Mouse (Mus musculus): Measurements from ENCODE around the gene Armc12. TPM values are rescaled to one million over a fixed set of nuclear protein-coding genes. Genes with fewer than 3 reads are reported as not detected.

Gene Armc12
- polyA plus RNA-seq (2015; fragmentation: Nextera tagmentation; extraction: Ambion mirVana) = not detected in 2 replicates

- no peak for TF ChIP-seq EP300 (optimal IDR thresholded peaks at IDR 0.05)
- no peak for TF ChIP-seq CTCF (IDR thresholded peaks at IDR 0.05; ENCODE audit: low read depth)
- 88% methylated on average over 6 of the region's 6 CpGs for WGBS
- H3K36me3 ChIP-seq (ENCODE audit: control insufficient read depth, insufficient read depth, low read length) = no peaks in the 10 kb centered on the region
- no peak within 1 kb of the TSS for H3K4me3 ChIP-seq (ENCODE audit: low read depth, low read length)
- no peak within 1 kb of the TSS for H3K27ac ChIP-seq (replicated peaks)
- H3K27me3 ChIP-seq (ENCODE audit: control insufficient read depth, insufficient read depth, low read length) = no peaks in the 10 kb centered on the region
- H3K4me2 ChIP-seq (replicated peaks; ENCODE audit: low read depth) = no peak within 1 kb of the TSS
- no peak within 1 kb of the TSS for H3K9ac ChIP-seq (ENCODE audit: low read length)
- ATAC-seq (ENCODE audit: low FRiP score, low TSS enrichment) = no peak
- no peaks in the 10 kb centered on the region for H3K9me3 ChIP-seq (ENCODE audit: control insufficient read depth, low read length)
- no peak for DNase-seq (ENCODE audit: low spot score)
- peaks cover 8% of the 10 kb centered on the region for H3K4me1 ChIP-seq (replicated peaks; ENCODE audit: control insufficient read depth, insufficient read depth)
Measured at GRCm38 (mm10) chr17:28530506-28530905, at the start of gene Armc12. Gene Armc12 (plus strand): TSS chr17:28530806.

DNA sequence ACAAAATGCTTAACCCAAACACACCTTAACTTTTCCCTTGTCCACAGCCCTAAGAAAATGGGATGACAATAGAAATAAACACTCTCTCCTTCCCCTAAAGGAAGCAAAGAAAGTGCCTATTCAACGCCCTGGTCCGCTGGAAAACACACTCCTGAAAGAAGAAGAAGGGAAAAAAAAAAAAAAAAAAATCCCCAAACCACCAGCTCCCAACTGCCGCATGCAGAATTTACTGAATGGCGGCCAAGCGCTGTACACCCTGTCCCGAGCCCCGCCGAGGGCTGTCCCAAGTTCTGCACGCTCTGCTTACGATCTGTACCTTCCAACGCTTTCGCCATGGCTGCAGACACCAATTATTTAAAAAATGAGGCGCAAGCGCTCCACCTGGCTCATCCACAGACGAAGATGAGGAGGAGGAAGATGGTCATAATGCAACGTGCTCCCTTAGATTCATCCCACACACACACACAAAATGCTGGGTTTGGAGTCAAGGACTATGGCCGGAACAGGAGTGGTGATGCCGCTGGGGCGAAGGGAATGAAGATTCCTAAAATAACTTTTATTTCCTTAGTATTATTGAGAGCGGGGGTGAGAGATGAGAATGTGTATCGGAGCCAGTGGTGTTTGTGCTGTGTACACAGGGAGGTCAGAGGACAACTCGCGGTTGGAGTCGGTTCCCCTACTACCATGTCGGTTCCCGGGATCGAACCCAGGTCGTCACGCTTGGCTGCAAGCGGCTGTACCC lies 45.7 kb upstream of the Armc12 start:
- no peaks in the 10 kb centered on the region for H3K36me3 ChIP-seq (ENCODE audit: control insufficient read depth, insufficient read depth, low read length)
- ATAC-seq (ENCODE audit: low FRiP score, low TSS enrichment) = no peak
- DNase-seq (ENCODE audit: low spot score) = no peak

GRCm38 (mm10) chr17:28485446-28485948 lies 45.1 kb upstream of the Armc12 start:
- WGBS = under 1% methylated on average over 48 of the region's 77 CpGs
- no peak for TF ChIP-seq EP300 (optimal IDR thresholded peaks at IDR 0.05)
- peak; percentile 40 for TF ChIP-seq CTCF (IDR thresholded peaks at IDR 0.05; ENCODE audit: low read depth)
- Histone ChIP-seq H3K36me3 (ENCODE audit: control insufficient read depth, insufficient read depth, low read length) (no peaks in the 10 kb centered on the region), H3K4me1 (replicated peaks; ENCODE audit: control insufficient read depth, insufficient read depth) (peaks cover 3% of the 10 kb centered on the region; the same call in 1 of the 2 replicates), H3K27ac (replicated peaks) (peak overlapping the region; percentile 94), H3K9ac (ENCODE audit: low read length) (peak overlapping the region; percentile 92), H3K9me3 (ENCODE audit: control insufficient read depth, low read length) (no peaks in the 10 kb centered on the region), H3K4me2 (replicated peaks; ENCODE audit: low read depth) (peak overlapping the region; percentile 64), H3K4me3 (ENCODE audit: low read depth, low read length) (peak overlapping the region; percentile 89), H3K27me3 (ENCODE audit: control insufficient read depth, insufficient read depth, low read length) (no peaks in the 10 kb centered on the region)
- ATAC-seq (ENCODE audit: low FRiP score, low TSS enrichment) (peak; percentile 25), DNase-seq (ENCODE audit: low spot score) (peak; percentile 61)

More for the DNA sequence above, 45.7 kb upstream of the Armc12 start:
- WGBS = 4% methylated on average over 30 of the region's 30 CpGs
- Histone ChIP-seq H3K4me1 (replicated peaks; ENCODE audit: control insufficient read depth, insufficient read depth) (peaks cover 3% of the 10 kb centered on the region; the same call in 1 of the 2 replicates), H3K9me3 (ENCODE audit: control insufficient read depth, low read length) (no peaks in the 10 kb centered on the region), H3K4me3 (ENCODE audit: low read depth, low read length) (peak overlapping the region; percentile 89), H3K4me2 (replicated peaks; ENCODE audit: low read depth) (peak overlapping the region; percentile 64), H3K27ac (replicated peaks) (peak overlapping the region; percentile 94), H3K27me3 (ENCODE audit: control insufficient read depth, insufficient read depth, low read length) (no peaks in the 10 kb centered on the region), H3K9ac (ENCODE audit: low read length) (peak overlapping the region; percentile 92)
- no peak for TF ChIP-seq EP300 (optimal IDR thresholded peaks at IDR 0.05)
- no peak for TF ChIP-seq CTCF (IDR thresholded peaks at IDR 0.05; ENCODE audit: low read depth)

DNA sequence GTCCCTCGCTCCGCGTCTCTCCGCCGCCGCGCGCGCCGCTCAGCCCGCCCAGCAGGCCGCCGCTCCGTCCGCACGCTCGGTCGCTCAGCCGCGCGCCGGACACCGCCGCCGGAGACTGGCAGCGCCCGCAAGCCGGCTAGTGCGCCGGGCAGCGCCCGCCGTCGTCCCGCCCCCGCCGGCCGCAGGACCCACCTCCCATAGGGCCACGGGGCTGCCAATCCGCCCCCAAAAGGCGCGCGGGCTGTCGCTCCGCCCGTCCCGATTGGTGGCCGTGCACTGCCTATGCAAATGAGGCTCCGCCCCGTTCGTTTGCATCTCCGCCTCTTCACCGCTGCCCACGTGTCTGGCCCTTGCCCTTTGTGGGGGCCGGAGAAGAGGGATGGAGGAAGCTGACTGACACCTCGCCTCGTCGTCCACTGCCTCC lies 44.6 kb upstream of the Armc12 start:
- peak overlapping the region; percentile 92 for H3K9ac ChIP-seq (ENCODE audit: low read length)
- H3K27me3 ChIP-seq (ENCODE audit: control insufficient read depth, insufficient read depth, low read length) = no peaks in the 10 kb centered on the region
- H3K27ac ChIP-seq (replicated peaks) = peak overlapping the region; percentile 94
- TF ChIP-seq CTCF (IDR thresholded peaks at IDR 0.05; ENCODE audit: low read depth) = no peak
- peaks cover 3% of the 10 kb centered on the region; the same call in 1 of the 2 replicates for H3K4me1 ChIP-seq (replicated peaks; ENCODE audit: control insufficient read depth, insufficient read depth)
- no peaks in the 10 kb centered on the region for H3K36me3 ChIP-seq (ENCODE audit: control insufficient read depth, insufficient read depth, low read length)
- peak overlapping the region; percentile 89 for H3K4me3 ChIP-seq (ENCODE audit: low read depth, low read length)
- DNase-seq (ENCODE audit: low spot score) = peak; percentile 98
- H3K4me2 ChIP-seq (replicated peaks; ENCODE audit: low read depth) = peak overlapping the region; percentile 64
- 0% methylated on average over 23 of the region's 58 CpGs for WGBS
- peak; percentile 99 for ATAC-seq (ENCODE audit: low FRiP score, low TSS enrichment)
- H3K9me3 ChIP-seq (ENCODE audit: control insufficient read depth, low read length) = no peaks in the 10 kb centered on the region

DNA sequence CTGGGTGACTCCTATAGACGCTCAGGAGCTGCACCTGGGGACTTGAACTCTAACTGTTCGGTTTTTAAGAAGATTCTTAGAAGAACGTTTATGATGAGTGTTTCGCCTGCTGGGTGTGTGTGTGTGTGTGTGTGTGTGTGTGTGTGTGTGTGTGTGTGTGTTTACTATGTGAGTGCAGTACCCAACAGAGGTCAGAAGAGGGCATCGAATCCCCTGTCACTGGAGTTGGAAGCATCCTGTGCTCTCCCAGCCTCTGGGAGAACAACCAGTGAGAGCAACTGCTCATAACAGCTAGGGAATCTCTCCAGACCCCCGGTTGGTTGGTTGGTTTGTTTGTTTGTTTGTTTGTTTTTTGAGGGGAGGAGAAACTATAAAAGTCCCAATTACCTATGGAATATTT lies 43.9 kb upstream of the Armc12 start:
- H3K4me2 ChIP-seq (replicated peaks; ENCODE audit: low read depth) = no peak overlapping the region

More for the DNA sequence above, 43.9 kb upstream of the Armc12 start:
- no peak overlapping the region for H3K4me3 ChIP-seq (ENCODE audit: low read depth, low read length)
- H3K27me3 ChIP-seq (ENCODE audit: control insufficient read depth, insufficient read depth, low read length) = no peaks in the 10 kb centered on the region
- no peak for ATAC-seq (ENCODE audit: low FRiP score, low TSS enrichment)
- no peak for DNase-seq (ENCODE audit: low spot score)
- TF ChIP-seq CTCF (IDR thresholded peaks at IDR 0.05; ENCODE audit: low read depth) (peak; percentile 39; the same call in 1 of the 2 replicates), EP300 (optimal IDR thresholded peaks at IDR 0.05) (no peak)
- H3K36me3 ChIP-seq (ENCODE audit: control insufficient read depth, insufficient read depth, low read length) = no peaks in the 10 kb centered on the region
- H3K9ac ChIP-seq (ENCODE audit: low read length) = no peak overlapping the region
- WGBS = 83% methylated on average over 6 of the region's 6 CpGs
- H3K4me1 ChIP-seq (replicated peaks; ENCODE audit: control insufficient read depth, insufficient read depth) = peaks cover 3% of the 10 kb centered on the region; the same call in 1 of the 2 replicates
- no peaks in the 10 kb centered on the region for H3K9me3 ChIP-seq (ENCODE audit: control insufficient read depth, low read length)
- H3K27ac ChIP-seq (replicated peaks) = peak overlapping the region; percentile 63; the same call in 1 of the 2 replicates

Measured in stomach, postnatal 0 days (tissue).